Mouse (Mus musculus) left cerebral cortex, adult 11 months (tissue): ENCODE data around the gene Fxr2.

Experiments
- DNase-seq: peaks from one replicate; pipeline ENCODE4 v3.0.0; 2022; ENCODE audit warnings: low spot score

The Fxr2 gene

DNA sequence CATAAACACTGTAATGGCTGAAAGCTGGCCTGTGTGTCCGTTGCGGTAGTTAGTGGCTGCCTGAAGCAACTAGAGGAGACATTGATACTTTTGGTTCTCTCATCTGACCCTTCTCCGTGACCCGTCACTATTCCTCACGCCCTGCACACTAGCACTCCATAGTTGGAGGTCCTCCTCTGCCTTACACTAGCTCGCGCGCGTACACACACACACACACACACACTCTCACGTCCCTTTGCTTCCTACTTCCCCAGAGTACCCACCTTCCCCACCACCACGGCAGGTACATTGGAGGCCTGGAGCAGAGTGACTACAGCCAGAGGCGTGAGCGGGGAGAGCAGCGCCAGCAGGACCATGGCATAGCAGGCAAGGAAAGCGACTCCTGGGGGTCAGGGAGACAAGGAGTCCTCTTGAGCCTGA lies 24.7 kb downstream of the Fxr2 start:
- no peak for DNase-seq

GRCm38 (mm10) chr11:69661221-69661881 lies 28.6 kb downstream of the Fxr2 start:
- DNase-seq: no peak

DNA sequence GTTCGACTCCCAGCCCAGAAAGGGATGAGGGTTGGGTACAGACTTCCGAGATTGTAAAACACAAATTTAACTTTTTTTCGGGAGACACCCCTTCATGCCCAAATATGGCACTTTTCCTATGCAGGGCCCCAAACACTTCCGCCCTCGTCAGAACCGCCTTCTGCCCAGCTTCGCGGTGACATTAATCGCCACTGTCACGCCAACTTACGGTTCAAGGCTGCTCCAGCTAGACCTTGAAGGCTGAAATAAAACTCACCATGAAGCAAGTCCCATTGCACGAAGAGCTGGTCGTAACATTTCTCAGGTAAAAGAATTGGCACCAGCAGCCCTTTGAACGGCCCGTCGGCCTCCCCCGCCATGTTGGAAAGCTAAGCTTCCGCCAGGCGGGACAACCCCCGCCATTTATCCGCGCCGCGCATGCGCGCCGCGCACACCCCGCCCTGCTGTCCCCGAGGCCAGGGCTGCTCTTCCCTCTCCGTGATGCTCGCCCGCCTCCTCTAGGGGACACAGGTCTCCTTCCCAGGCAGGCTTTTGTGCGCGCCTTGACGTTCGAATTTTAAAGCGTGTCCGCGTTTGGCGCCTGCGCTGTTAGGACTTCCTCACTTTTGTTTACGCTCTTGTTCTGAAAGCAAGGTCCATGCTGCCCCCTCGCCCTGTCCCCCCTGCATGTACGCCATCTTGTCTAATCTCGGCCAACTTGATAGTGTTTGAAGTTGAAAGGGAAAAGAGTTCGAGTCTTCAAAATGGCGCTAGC lies 29.6 kb downstream of the Fxr2 start, which contains the start of gene Mpdu1:
Mpdu1 (minus strand) TSS at position 430 of the 754 bp plus-strand sequence.
- peak; percentile 91 for DNase-seq

- no peak for DNase-seq
Observed at GRCm38 (mm10) chr11:69662967-69663671, 30.3 kb downstream of the Fxr2 start.

DNA sequence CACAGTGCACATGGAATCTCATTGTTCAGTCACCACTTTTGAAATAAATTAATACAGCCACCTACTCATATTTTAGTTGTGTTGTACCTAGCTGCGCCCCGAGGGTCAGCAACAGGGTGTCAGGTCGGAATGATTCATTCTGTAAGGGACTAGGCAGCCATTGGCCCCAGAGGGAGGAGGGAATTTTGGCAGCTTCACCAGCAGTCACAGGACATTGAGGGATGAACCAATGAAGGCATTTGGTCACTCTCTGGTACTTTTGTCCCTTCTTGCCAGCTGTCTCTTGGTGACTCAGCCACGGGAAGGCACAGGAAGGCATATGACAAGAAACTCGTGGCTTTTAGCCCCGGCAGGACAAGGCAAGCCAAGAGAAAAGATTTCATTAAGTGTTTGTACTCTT lies 31.0 kb downstream of the Fxr2 start:
- no peak for DNase-seq

DNA sequence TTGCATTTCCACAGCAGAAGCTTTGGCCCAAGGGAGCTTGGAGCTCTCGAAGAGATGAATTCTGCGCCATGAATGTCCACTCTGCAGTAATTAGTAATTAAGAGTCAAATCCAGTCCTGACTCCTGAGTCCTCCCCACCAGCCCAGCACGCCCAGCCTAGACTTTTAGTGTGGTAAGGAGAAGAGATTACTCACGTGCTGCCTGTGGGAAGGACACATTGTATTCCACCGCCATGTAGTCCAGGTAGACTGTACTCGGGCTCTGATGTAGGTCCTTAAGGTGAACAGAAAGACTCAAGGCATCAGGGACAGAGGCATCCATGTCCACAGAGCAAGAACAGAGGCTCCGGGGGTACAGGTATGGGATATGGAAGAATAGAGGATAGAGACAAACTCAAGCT lies 32.1 kb downstream of the Fxr2 start:
- no peak for DNase-seq

GRCm38 (mm10) chr11:69665457-69665960 lies 32.7 kb downstream of the Fxr2 start:
- no peak for DNase-seq

DNA sequence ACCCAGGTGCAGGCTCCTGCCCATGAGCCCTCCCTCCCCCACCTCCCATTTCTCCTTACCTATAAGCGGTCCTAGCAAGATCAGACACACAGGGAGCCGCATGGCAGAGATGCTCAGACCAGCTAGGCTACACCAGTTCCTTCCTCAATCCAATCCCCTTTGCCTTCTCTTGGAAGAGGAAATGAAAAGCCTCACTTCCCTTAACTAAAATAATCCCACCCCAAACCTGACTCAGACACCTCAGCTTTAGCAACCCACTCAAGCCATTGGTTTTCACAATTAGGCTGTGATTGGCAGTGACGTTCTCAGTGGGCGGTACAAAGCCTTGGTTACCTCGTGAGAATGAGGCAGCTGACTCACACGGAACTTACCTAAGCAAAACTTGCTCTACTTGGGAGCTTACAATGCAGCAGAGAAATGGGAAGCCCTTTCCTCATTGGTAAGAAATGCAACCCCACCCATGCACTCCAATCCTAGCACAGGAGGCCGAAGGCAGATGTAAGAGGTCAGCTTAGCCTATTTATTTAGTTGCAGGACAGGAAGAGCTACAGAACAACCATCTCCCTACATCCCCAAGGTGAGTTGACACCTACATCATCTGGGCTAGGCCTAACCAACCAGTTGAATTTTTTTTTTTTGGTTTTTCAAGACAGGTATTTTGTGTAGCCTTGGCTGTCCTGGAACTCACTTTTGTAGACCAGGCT lies 33.3 kb downstream of the Fxr2 start, which contains the start of gene Cd68:
Cd68 (minus strand) TSS at position 193 of the 704 bp plus-strand sequence.
- peak; percentile 77 for DNase-seq

DNA sequence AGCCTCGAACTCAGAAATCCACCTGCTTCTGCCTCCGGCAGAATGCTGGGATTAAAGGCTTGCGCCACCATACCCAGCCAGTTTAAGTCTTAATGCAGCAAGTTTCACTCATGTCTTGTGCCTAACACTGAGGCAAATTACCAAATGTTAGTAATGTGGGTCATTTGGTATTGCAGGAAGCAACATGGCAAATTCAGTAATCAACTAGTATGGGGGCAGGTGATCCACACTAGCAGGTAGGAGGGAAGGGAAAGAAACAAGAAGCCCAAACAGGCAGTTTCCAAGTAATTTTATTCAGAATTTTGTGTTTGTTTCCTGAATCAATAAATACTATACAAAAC lies 33.8 kb downstream of the Fxr2 start:
- DNase-seq: no peak

DNA sequence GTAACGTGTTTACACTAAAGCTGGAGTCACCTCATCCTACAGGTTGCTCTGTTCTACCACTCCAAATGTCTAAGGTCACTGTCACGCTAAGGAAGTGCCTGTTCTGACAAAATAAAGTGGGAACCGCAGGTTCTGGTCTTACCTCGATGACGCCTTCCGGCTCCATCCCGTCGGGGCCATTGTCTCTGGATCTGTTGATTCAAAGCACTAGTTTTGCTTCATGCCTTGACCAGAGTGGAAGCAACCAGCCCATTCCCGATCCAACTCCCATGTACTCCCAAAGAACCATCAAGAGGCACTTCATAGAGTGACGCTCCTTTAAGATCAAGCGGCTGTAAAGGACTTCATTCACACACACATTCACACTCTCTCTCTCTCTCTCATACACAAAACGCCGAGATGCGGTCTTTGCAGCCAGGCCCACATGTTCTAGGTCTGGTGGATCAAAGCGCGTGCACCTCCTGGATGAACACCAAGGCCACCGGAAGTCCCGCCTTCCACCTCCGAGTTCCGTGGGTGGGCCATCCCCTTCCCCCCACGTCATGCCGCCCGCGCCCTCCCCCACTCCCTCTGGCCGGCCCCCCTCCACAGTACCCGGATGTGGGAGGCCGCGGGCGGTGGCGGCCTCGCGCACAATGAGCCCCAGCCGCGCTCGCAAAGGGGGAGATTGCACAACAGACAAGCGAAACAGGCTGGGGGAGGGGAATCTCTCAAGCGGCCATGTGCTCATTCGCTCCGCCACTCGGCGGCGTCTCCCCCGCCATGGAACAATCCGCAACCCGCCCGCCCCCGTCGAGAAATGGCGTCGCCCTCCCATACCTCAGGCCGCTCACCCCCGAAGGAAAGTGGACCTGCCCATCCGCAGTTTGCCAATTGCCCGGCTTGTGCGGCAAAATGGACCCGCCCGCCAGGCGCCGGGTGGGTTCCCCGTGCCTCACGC lies 38.3 kb downstream of the Fxr2 start:
- peak; percentile 91 for DNase-seq

- no peak for DNase-seq
Observed at GRCm38 (mm10) chr11:69671726-69672124, 38.9 kb downstream of the Fxr2 start.

- peak; percentile 100 for DNase-seq
Observed at GRCm38 (mm10) chr11:69672211-69672706, 39.5 kb downstream of the Fxr2 start, which contains the start of gene Eif4a1. Gene Eif4a1, minus strand, starts transcription at chr11:69672423.

- DNase-seq: no peak
Observed at GRCm38 (mm10) chr11:69679144-69679543, 46.4 kb downstream of the Fxr2 start.

GRCm38 (mm10) chr11:69680136-69680855 lies 47.5 kb downstream of the Fxr2 start:
- no peak for DNase-seq

DNA sequence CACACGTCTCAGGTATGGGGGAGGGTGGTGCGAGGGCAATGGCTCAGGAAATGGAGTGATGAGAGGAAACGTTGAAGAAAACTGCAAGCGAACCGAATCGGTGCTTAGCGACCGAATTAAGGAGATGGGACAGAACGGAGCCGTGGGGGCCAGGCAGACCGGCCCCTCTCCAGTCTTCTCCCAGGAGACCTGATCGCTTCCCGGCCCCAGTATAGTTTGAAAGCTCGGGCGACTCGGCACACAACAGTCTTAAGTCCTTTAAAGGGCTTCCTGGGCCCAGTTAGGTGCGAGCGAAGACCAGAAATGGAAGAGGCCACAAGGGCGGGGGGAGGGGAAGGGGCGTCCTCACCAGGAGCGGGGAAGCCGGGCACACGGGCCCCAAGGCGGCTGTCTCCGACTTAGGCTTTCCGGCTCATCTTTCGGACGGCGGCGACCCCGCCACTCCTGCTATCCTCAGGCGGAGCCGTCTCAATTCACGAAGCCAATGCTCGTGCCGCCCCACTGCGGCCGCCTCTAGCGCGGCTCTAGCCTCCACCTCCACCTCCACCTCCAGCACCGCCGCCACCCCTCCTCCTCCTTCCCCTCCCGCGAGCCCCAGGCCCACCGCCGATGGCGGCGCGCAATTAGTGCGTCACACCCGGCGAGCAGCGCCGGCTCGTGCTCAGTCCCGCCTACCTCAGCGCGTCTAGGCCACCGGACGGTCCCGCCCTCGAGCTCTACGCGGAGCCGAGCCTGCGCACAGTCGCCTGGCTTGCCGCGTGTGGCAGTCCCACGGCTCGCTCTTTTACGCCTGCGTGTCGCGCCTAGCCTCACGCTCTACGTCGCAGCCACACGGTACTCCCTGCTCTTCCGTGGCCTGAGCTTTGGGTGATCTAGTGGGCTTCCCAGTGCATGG lies 48.8 kb downstream of the Fxr2 start, which contains the start of gene Senp3:
Senp3 (minus strand) TSS at position 771 of the 895 bp plus-strand sequence.
- DNase-seq: peak; percentile 95

DNA sequence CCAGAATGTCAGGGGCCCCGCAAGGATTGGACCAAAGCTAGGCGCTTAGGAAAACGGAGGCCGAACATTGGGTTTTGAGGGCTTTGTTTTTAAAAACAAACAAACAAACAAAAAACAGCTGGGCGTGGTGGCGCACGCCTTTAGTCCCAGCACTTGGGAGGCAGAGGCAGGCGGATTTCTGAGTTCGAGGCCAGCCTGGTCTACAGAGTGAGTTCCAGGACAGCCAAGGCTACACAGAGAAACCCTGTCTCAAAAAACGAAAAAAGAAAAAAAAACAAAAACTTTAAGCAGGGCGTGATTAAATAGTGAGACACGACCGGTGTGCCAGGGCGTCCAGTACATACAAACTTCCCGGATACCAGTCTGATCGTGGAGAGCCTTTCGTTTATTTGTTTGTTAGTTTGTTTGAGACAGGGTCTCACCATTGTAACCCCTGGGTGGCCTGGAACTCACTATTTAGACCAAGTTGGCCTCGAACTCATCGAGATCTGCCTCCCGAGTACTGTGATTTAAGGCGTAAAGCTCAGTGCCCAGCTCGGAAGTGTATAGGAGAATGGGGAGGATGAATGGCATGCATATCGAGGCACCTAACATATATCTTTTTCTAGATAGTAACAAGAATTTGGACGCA lies 49.5 kb downstream of the Fxr2 start:
- DNase-seq: no peak

GRCm38 (mm10) chr11:69682840-69683533 lies 50.2 kb downstream of the Fxr2 start:
- DNase-seq: peak; percentile 78

DNA sequence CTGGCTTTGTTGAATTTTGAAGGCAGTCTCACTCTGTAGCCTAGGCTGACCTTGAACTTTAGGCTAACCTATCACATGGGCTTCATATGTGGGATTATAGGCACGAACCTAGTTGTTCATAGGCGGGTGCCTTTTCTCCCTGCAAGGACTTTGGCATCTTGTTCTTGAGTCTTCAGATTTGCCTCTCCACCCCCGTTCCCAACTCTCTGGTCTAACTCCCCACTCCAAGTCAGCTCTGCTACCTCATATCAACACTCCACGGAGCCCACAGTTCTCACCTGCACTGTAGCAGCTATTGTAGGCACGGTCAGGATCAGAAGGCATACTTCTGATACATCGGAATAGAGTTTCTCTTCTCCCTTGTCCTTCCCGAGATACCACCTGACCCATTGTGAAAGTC lies 50.8 kb downstream of the Fxr2 start:
- no peak for DNase-seq
